Mouse (Mus musculus) megakaryocyte, embryonic 14.5 days (primary cell): ENCODE data around the gene Itga5.

Experiments
- FLI1 ChIP-seq: IDR thresholded peaks from 2 replicates; pipeline ENCODE4 v1.6.1; 2012; ENCODE audit warnings: low read length, inconsistent platforms, mixed read lengths
- GATA1 ChIP-seq: IDR thresholded peaks from 3 replicates; pipeline ENCODE4 v1.6.1; 2012; ENCODE audit warnings: mixed read lengths, low read length, inconsistent platforms, borderline replicate concordance

- TF ChIP-seq GATA1: no peak
- no peak for TF ChIP-seq FLI1
Observed at GRCm38 (mm10) chr15:103303916-103304615, 62.5 kb downstream of the Itga5 start.
